Mouse (Mus musculus): ENCODE data around the gene E130218I03Rik. TPM values are rescaled to one million over a fixed set of nuclear protein-coding genes. Genes with fewer than 3 reads are reported as not detected.

The E130218I03Rik gene
- 0.41 TPM in 1 of 2 replicates, not detected in the other for polyA plus RNA-seq (2014; fragmentation: Nextera tagmentation; extraction: Ambion mirVana)

- no peaks in the 10 kb centered on the region for H3K9me3 ChIP-seq (ENCODE audit: control insufficient read depth, low read length)
- H3K4me3 ChIP-seq (ENCODE audit: low read length) = peak within 1 kb of the TSS; percentile 89; the same call in 1 of the 2 replicates
- H3K4me2 ChIP-seq (replicated peaks; ENCODE audit: low read depth, low read length) = peak within 1 kb of the TSS; percentile 91
- no peak within 1 kb of the TSS for H3K9ac ChIP-seq (ENCODE audit: low read depth, low read length)
- H3K27me3 ChIP-seq (ENCODE audit: control insufficient read depth, insufficient read depth, low read length) = peaks cover 6% of the 10 kb centered on the region
- 0 out of 2 replicates have a peak, but pooled peaks cover 12% of the 10 kb centered on the region for H3K4me1 ChIP-seq (ENCODE audit: control insufficient read depth, insufficient read depth, low read length)
- no peak within 1 kb of the TSS for H3K27ac ChIP-seq (ENCODE audit: low read depth, low read length)
- ATAC-seq (ENCODE audit: low FRiP score, low TSS enrichment) = no peak
- 0 out of 2 replicates have a peak, but pooled peaks cover 2% of the 10 kb centered on the region for H3K36me3 ChIP-seq (ENCODE audit: control insufficient read depth, insufficient read depth, low read length)
- 94% methylated on average over 17 of the region's 17 CpGs for WGBS
Measured at GRCm38 (mm10) chr4:134243516-134244250, at the start of gene E130218I03Rik. E130218I03Rik (plus strand) TSS chr4:134243662.

GRCm38 (mm10) chr4:134199371-134199770 lies 44.1 kb upstream of the E130218I03Rik start:
- Histone ChIP-seq H3K36me3 (ENCODE audit: control insufficient read depth, insufficient read depth, low read length) (no peaks in the 10 kb centered on the region), H3K27ac (ENCODE audit: low read depth, low read length) (no peak overlapping the region), H3K4me3 (ENCODE audit: low read length) (no peak overlapping the region), H3K4me2 (replicated peaks; ENCODE audit: low read depth, low read length) (no peak overlapping the region), H3K9ac (ENCODE audit: low read depth, low read length) (no peak overlapping the region), H3K9me3 (ENCODE audit: control insufficient read depth, low read length) (no peaks in the 10 kb centered on the region), H3K4me1 (ENCODE audit: control insufficient read depth, insufficient read depth, low read length) (no peaks in the 10 kb centered on the region), H3K27me3 (ENCODE audit: control insufficient read depth, insufficient read depth, low read length) (no peaks in the 10 kb centered on the region)
- WGBS = 77% methylated on average over 2 of the region's 2 CpGs
- ATAC-seq (ENCODE audit: low FRiP score, low TSS enrichment) = no peak

DNA sequence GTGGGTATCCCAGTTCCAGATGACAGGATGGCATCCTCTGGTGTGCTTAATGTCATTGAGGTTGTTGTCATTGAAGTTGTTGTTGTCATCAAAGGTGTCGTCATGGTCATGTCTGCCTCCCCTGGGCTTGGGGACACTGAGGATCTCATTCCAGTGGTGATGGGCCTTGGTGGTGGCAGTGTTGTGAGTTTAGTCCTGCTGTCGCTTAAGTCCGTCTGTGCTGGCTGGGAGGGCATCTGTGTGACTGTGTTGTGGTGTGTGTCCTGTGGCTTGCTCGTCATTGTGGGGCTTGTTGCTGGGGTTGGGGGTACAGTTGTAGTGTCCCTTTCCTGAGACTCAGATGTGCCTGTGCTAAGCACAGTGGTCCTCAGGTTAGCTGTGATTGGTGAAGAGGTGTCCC lies 40.6 kb upstream of the E130218I03Rik start, which contains the start of gene Gm7534:
TSS of gene Gm7534 (minus strand) at position 101 of the 400 bp plus-strand sequence.
- H3K36me3 ChIP-seq (ENCODE audit: control insufficient read depth, insufficient read depth, low read length) = no peaks in the 10 kb centered on the region
- H3K9me3 ChIP-seq (ENCODE audit: control insufficient read depth, low read length) = no peaks in the 10 kb centered on the region
- peaks cover 5% of the 10 kb centered on the region for H3K4me1 ChIP-seq (ENCODE audit: control insufficient read depth, insufficient read depth, low read length)
- WGBS = 92% methylated on average over 4 of the region's 4 CpGs
- no peaks in the 10 kb centered on the region for H3K27me3 ChIP-seq (ENCODE audit: control insufficient read depth, insufficient read depth, low read length)
- H3K27ac ChIP-seq (ENCODE audit: low read depth, low read length) = no peak within 1 kb of the TSS
- ATAC-seq (ENCODE audit: low FRiP score, low TSS enrichment) = no peak
- H3K4me2 ChIP-seq (replicated peaks; ENCODE audit: low read depth, low read length) = no peak within 1 kb of the TSS
- no peak within 1 kb of the TSS for H3K9ac ChIP-seq (ENCODE audit: low read depth, low read length)
- H3K4me3 ChIP-seq (ENCODE audit: low read length) = no peak within 1 kb of the TSS

GRCm38 (mm10) chr4:134203340-134203896 lies 40.0 kb upstream of the E130218I03Rik start:
- 64% methylated on average over 17 of the region's 17 CpGs for WGBS
- Histone ChIP-seq H3K36me3 (ENCODE audit: control insufficient read depth, insufficient read depth, low read length) (no peaks in the 10 kb centered on the region), H3K27ac (ENCODE audit: low read depth, low read length) (no peak overlapping the region), H3K9ac (ENCODE audit: low read depth, low read length) (no peak overlapping the region), H3K4me2 (replicated peaks; ENCODE audit: low read depth, low read length) (no peak overlapping the region), H3K4me1 (ENCODE audit: control insufficient read depth, insufficient read depth, low read length) (peaks cover 5% of the 10 kb centered on the region), H3K4me3 (ENCODE audit: low read length) (no peak overlapping the region), H3K9me3 (ENCODE audit: control insufficient read depth, low read length) (no peaks in the 10 kb centered on the region), H3K27me3 (ENCODE audit: control insufficient read depth, insufficient read depth, low read length) (no peaks in the 10 kb centered on the region)
- ATAC-seq (ENCODE audit: low FRiP score, low TSS enrichment) = no peak

- Histone ChIP-seq H3K4me1 (ENCODE audit: control insufficient read depth, insufficient read depth, low read length) (peaks cover 5% of the 10 kb centered on the region), H3K27ac (ENCODE audit: low read depth, low read length) (peak overlapping the region; percentile 69), H3K9ac (ENCODE audit: low read depth, low read length) (no peak overlapping the region), H3K4me2 (replicated peaks; ENCODE audit: low read depth, low read length) (no peak overlapping the region), H3K4me3 (ENCODE audit: low read length) (no peak overlapping the region), H3K27me3 (ENCODE audit: control insufficient read depth, insufficient read depth, low read length) (no peaks in the 10 kb centered on the region), H3K36me3 (ENCODE audit: control insufficient read depth, insufficient read depth, low read length) (no peaks in the 10 kb centered on the region), H3K9me3 (ENCODE audit: control insufficient read depth, low read length) (no peaks in the 10 kb centered on the region)
- ATAC-seq (ENCODE audit: low FRiP score, low TSS enrichment) = peak; percentile 44; the same call in 1 of the 2 replicates
- 14% methylated on average over 6 of the region's 6 CpGs for WGBS
Measured at GRCm38 (mm10) chr4:134206488-134207053, 36.9 kb upstream of the E130218I03Rik start.

DNA sequence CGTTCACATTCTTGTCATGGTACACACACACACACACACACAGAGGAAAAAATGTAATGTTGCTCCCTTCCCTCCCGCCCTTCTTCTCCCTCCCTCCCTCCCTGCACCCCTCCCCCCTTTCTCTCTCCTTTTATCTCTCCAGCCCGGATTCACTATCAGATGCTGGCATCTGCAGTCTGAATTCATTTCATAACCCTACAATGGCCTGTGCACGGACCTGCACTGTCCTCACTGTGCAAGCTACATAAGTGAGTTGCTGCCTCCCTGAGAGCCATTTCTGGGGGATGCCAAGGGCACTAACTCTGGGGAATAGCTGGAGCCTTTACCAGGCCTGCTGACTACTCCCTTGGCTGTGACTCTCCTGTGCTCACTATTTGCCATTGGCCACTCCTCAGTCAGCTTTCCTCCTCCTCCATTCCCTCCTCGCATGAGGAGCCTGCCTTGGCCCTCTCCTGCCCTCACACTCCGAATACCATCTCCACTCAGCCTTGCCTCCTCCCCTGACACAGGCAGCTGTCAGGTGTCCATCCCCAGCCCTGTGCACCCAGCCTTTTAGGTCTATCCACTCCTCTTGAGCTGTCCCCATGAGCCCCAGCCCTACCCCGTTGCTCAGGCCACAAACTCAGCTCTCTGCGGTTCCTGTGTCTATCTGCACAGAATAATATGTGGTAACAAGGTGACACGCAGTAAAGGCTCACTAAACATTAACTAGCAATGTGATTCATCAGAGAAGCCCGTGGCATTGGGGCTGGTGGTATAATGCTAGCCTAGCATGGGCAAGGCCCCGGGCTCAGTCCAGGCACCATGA lies 20.5 kb upstream of the E130218I03Rik start:
- H3K4me3 ChIP-seq (ENCODE audit: low read length) = no peak overlapping the region; the same call in 1 of the 2 replicates
- H3K9ac ChIP-seq (ENCODE audit: low read depth, low read length) = no peak overlapping the region
- H3K4me1 ChIP-seq (ENCODE audit: control insufficient read depth, insufficient read depth, low read length) = 0 out of 2 replicates have a peak, but pooled peaks cover 4% of the 10 kb centered on the region
- peak overlapping the region; percentile 76; the same call in 1 of the 2 replicates for H3K27ac ChIP-seq (ENCODE audit: low read depth, low read length)
- peak overlapping the region; percentile 12; the same call in 1 of the 2 replicates for H3K4me2 ChIP-seq (replicated peaks; ENCODE audit: low read depth, low read length)
- H3K9me3 ChIP-seq (ENCODE audit: control insufficient read depth, low read length) = no peaks in the 10 kb centered on the region
- peak; percentile 69; the same call in 1 of the 2 replicates for ATAC-seq (ENCODE audit: low FRiP score, low TSS enrichment)
- H3K36me3 ChIP-seq (ENCODE audit: control insufficient read depth, insufficient read depth, low read length) = no peaks in the 10 kb centered on the region
- WGBS = 53% methylated on average over 11 of the region's 11 CpGs
- no peaks in the 10 kb centered on the region for H3K27me3 ChIP-seq (ENCODE audit: control insufficient read depth, insufficient read depth, low read length)

DNA sequence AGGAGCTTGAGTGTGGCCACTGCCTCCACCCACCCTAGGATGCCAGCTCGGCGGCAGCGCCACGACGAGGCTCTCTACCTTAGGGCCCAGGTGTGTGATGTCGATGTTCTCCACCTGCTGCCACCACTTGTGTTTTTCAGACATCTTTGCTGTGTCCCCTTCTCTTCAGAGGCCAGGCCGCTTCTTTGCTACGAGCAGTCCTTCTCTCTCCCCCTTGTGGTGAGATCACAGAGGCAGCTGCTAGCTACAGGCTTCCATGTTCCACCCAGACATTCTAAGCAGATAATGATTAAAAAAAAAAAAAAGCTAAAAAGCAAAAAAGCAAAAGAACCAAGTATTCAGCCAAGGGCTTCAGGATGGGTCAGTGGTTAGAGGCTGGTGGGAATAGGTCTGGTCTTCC lies 16.3 kb upstream of the E130218I03Rik start, which contains the start of gene Catsper4:
TSS of gene Catsper4 (minus strand) at position 190 of the 400 bp plus-strand sequence.
- 67% methylated on average over 8 of the region's 8 CpGs for WGBS
- H3K27ac ChIP-seq (ENCODE audit: low read depth, low read length) = no peak within 1 kb of the TSS
- no peak for ATAC-seq (ENCODE audit: low FRiP score, low TSS enrichment)
- no peaks in the 10 kb centered on the region for H3K4me1 ChIP-seq (ENCODE audit: control insufficient read depth, insufficient read depth, low read length)
- no peaks in the 10 kb centered on the region for H3K27me3 ChIP-seq (ENCODE audit: control insufficient read depth, insufficient read depth, low read length)
- no peak within 1 kb of the TSS for H3K4me3 ChIP-seq (ENCODE audit: low read length)
- no peaks in the 10 kb centered on the region for H3K9me3 ChIP-seq (ENCODE audit: control insufficient read depth, low read length)
- no peak within 1 kb of the TSS for H3K4me2 ChIP-seq (replicated peaks; ENCODE audit: low read depth, low read length)
- H3K36me3 ChIP-seq (ENCODE audit: control insufficient read depth, insufficient read depth, low read length) = no peaks in the 10 kb centered on the region
- no peak within 1 kb of the TSS for H3K9ac ChIP-seq (ENCODE audit: low read depth, low read length)

DNA sequence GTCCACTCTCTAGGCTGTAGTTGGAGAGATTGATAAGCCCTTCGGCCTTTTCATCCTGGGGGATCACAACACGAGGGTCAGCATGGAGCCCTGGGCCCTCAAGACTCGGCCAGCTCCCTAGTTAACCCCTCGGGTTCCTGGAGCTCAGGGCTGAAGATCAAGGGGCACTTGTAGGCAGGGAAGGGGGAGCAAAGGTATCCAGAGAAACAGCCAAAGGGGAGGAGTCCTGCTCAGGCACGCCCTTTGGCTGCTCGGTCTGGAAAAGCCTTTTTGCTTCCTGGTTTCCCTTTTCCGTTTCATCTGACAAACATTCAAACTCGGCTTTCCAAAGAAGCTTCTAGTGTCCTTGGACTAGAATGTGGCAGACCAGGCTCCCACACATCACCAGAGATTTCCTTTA lies 13.0 kb upstream of the E130218I03Rik start:
- WGBS = 31% methylated on average over 8 of the region's 8 CpGs

More for the DNA sequence above, 13.0 kb upstream of the E130218I03Rik start:
- Histone ChIP-seq H3K4me3 (ENCODE audit: low read length) (no peak overlapping the region), H3K36me3 (ENCODE audit: control insufficient read depth, insufficient read depth, low read length) (no peaks in the 10 kb centered on the region), H3K9ac (ENCODE audit: low read depth, low read length) (no peak overlapping the region), H3K4me1 (ENCODE audit: control insufficient read depth, insufficient read depth, low read length) (no peaks in the 10 kb centered on the region), H3K9me3 (ENCODE audit: control insufficient read depth, low read length) (no peaks in the 10 kb centered on the region), H3K27me3 (ENCODE audit: control insufficient read depth, insufficient read depth, low read length) (no peaks in the 10 kb centered on the region), H3K4me2 (replicated peaks; ENCODE audit: low read depth, low read length) (no peak overlapping the region), H3K27ac (ENCODE audit: low read depth, low read length) (no peak overlapping the region)
- ATAC-seq (ENCODE audit: low FRiP score, low TSS enrichment) = no peak

Measured in kidney, embryonic 14.5 days (tissue).